Mouse (Mus musculus): ENCODE data around the gene B4galt2.

- TF ChIP-seq CTCF (IDR thresholded peaks at IDR 0.05; ENCODE audit: extremely low read depth, insufficient read depth, insufficient read length, insufficient replicate concordance): no peak
- TF ChIP-seq POLR2A (IDR thresholded peaks at IDR 0.05; ENCODE audit: low read depth, low read length): no peak
Observed at GRCm38 (mm10) chr4:117894601-117895000, 11.3 kb upstream of the B4galt2 start.
